Mouse (Mus musculus): ENCODE data around the gene Pitpnm2.

Pitpnm2 gene

GRCm38 (mm10) chr5:124249614-124250591 is at the start of gene Pitpnm2:
Gene Pitpnm2 (minus strand): TSS chr5:124249760.
- peak; percentile 71 for DNase-seq

- peak; percentile 18 for DNase-seq
These were observed 49.7 kb upstream of the Pitpnm2 start for GRCm38 (mm10) chr5:124299307-124299706.

GRCm38 (mm10) chr5:124296475-124296874 is 46.9 kb upstream of the Pitpnm2 start:
- no peak for DNase-seq

GRCm38 (mm10) chr5:124293967-124294366 is 44.4 kb upstream of the Pitpnm2 start:
- no peak for DNase-seq

GRCm38 (mm10) chr5:124290216-124290615 is 40.7 kb upstream of the Pitpnm2 start:
- no peak for DNase-seq

GRCm38 (mm10) chr5:124287616-124288247 is 38.2 kb upstream of the Pitpnm2 start:
- DNase-seq = no peak

- peak; percentile 26 for DNase-seq
These were observed 34.8 kb upstream of the Pitpnm2 start for GRCm38 (mm10) chr5:124284330-124284729.

- no peak for DNase-seq
These were observed 33.3 kb upstream of the Pitpnm2 start for GRCm38 (mm10) chr5:124282854-124283253.

GRCm38 (mm10) chr5:124270226-124270625 is 20.7 kb upstream of the Pitpnm2 start:
- DNase-seq = no peak

- DNase-seq = no peak
These were observed 20.1 kb upstream of the Pitpnm2 start for GRCm38 (mm10) chr5:124269661-124270060.

- DNase-seq = no peak
These were observed 18.1 kb upstream of the Pitpnm2 start for GRCm38 (mm10) chr5:124267652-124268051.

GRCm38 (mm10) chr5:124266821-124267220 is 17.3 kb upstream of the Pitpnm2 start:
- no peak for DNase-seq

- DNase-seq = no peak
These were observed 13.7 kb upstream of the Pitpnm2 start for GRCm38 (mm10) chr5:124263246-124263645.

- no peak for DNase-seq
These were observed 12.5 kb upstream of the Pitpnm2 start for GRCm38 (mm10) chr5:124262090-124262489.

- DNase-seq = no peak
These were observed 9.6 kb upstream of the Pitpnm2 start for GRCm38 (mm10) chr5:124259133-124259532.

- DNase-seq = no peak
These were observed 8.5 kb upstream of the Pitpnm2 start for GRCm38 (mm10) chr5:124258026-124258425.

- no peak for DNase-seq
These were observed 5.6 kb upstream of the Pitpnm2 start for GRCm38 (mm10) chr5:124255141-124255540.

- DNase-seq = no peak
These were observed 4.0 kb upstream of the Pitpnm2 start for GRCm38 (mm10) chr5:124253555-124253954.

GRCm38 (mm10) chr5:124252580-124253320 is 3.2 kb upstream of the Pitpnm2 start:
- no peak for DNase-seq

- DNase-seq = no peak
These were observed 1.5 kb upstream of the Pitpnm2 start for GRCm38 (mm10) chr5:124251070-124251469.

GRCm38 (mm10) chr5:124248845-124249613 is 531 bp downstream of the Pitpnm2 start:
- DNase-seq = peak; percentile 72

- DNase-seq = peak; percentile 43
These were observed 1.5 kb downstream of the Pitpnm2 start for GRCm38 (mm10) chr5:124247986-124248626.

Measured in thymus, postnatal 25 days (tissue).